Mouse (Mus musculus) stomach, postnatal 0 days (tissue): ENCODE data around the gene Hist1h4n.
"Not testable (repeated sequence)": the region's sequence is repeated elsewhere in the genome, so short reads cannot be mapped to it uniquely, and the experiment has no call there.

Experiments used
- CTCF ChIP-seq: IDR thresholded peaks from 2 replicates; pipeline ENCODE4 v1.5.1; 2016; ENCODE audit warnings: antibody characterized with exemption, low read depth, mild to moderate bottlenecking, moderate library complexity
- EP300 ChIP-seq: optimal IDR thresholded peaks from 2 replicates; pipeline ENCODE3; 2016; ENCODE audit warnings: antibody characterized with exemption

- not testable (repeated sequence) for TF ChIP-seq CTCF, EP300
Observed at GRCm38 (mm10) chr13:21820082-21820890, 11.7 kb downstream of the Hist1h4n start.
